Mouse (Mus musculus): ENCODE data around the gene Med13l.

Gene Med13l

GRCm38 (mm10) chr5:118594470-118595236 is 34.2 kb downstream of the Med13l start:
- peak; percentile 76 for DNase-seq (ENCODE audit: low read depth, low spot score)

GRCm38 (mm10) chr5:118595901-118596300 is 35.4 kb downstream of the Med13l start:
- DNase-seq (ENCODE audit: low read depth, low spot score) = no peak

- DNase-seq (ENCODE audit: low read depth, low spot score) = no peak
These were observed 36.1 kb downstream of the Med13l start for GRCm38 (mm10) chr5:118596452-118597092.

- DNase-seq (ENCODE audit: low read depth, low spot score) = no peak
These were observed 38.1 kb downstream of the Med13l start for GRCm38 (mm10) chr5:118598601-118599000.

- no peak for DNase-seq (ENCODE audit: low read depth, low spot score)
These were observed 41.0 kb downstream of the Med13l start for GRCm38 (mm10) chr5:118601452-118601851.

- DNase-seq (ENCODE audit: low read depth, low spot score) = no peak
These were observed 42.2 kb downstream of the Med13l start for GRCm38 (mm10) chr5:118602706-118603105.

- no peak for DNase-seq (ENCODE audit: low read depth, low spot score)
These were observed 45.1 kb downstream of the Med13l start for GRCm38 (mm10) chr5:118605424-118606067.

GRCm38 (mm10) chr5:118606636-118607035 is 46.2 kb downstream of the Med13l start:
- no peak for DNase-seq (ENCODE audit: low read depth, low spot score)

- DNase-seq (ENCODE audit: low read depth, low spot score) = no peak
These were observed 47.4 kb downstream of the Med13l start for GRCm38 (mm10) chr5:118607900-118608299.

- DNase-seq (ENCODE audit: low read depth, low spot score) = no peak
These were observed 50.0 kb downstream of the Med13l start for GRCm38 (mm10) chr5:118610468-118610867.

GRCm38 (mm10) chr5:118612956-118613631 is 52.6 kb downstream of the Med13l start:
- DNase-seq (ENCODE audit: low read depth, low spot score) = peak; percentile 51

- DNase-seq (ENCODE audit: low read depth, low spot score) = no peak
These were observed 53.2 kb downstream of the Med13l start for GRCm38 (mm10) chr5:118613704-118614103.

- DNase-seq (ENCODE audit: low read depth, low spot score) = no peak
These were observed 53.6 kb downstream of the Med13l start for GRCm38 (mm10) chr5:118614116-118614515.

GRCm38 (mm10) chr5:118614571-118614981 is 54.1 kb downstream of the Med13l start:
- no peak for DNase-seq (ENCODE audit: low read depth, low spot score)

GRCm38 (mm10) chr5:118618963-118619610 is 58.6 kb downstream of the Med13l start:
- DNase-seq (ENCODE audit: low read depth, low spot score) = no peak

GRCm38 (mm10) chr5:118619801-118620200 is 59.3 kb downstream of the Med13l start:
- no peak for DNase-seq (ENCODE audit: low read depth, low spot score)

- DNase-seq (ENCODE audit: low read depth, low spot score) = no peak
These were observed 59.9 kb downstream of the Med13l start for GRCm38 (mm10) chr5:118620330-118620910.

GRCm38 (mm10) chr5:118621877-118622276 is 61.4 kb downstream of the Med13l start:
- DNase-seq (ENCODE audit: low read depth, low spot score) = no peak

GRCm38 (mm10) chr5:118622346-118622745 is 61.9 kb downstream of the Med13l start:
- no peak for DNase-seq (ENCODE audit: low read depth, low spot score)

- DNase-seq (ENCODE audit: low read depth, low spot score) = no peak
These were observed 63.3 kb downstream of the Med13l start for GRCm38 (mm10) chr5:118623797-118624196.

- DNase-seq (ENCODE audit: low read depth, low spot score) = no peak
These were observed 67.2 kb downstream of the Med13l start for GRCm38 (mm10) chr5:118627630-118628029.

All from ES-CJ7 (cell line).